In genomic region chr10:8759228-8759627, GRCm38 (mm10) we compare ENCODE assay signal across 9 mouse cellular contexts.
A peak's percentile ranks its signal among the peaks of the same experiment; 100 is the strongest.
DNase-seq lines count a peak whose midpoint lies in the region; ATAC-seq lines count a peak whose summit lies in the region.
"Had no signal": no experiment of that assay in that cellular context is flagged by ENCODE, and none has a peak within 500 bp of the region (broad histone marks: within the 10 kb centered on the region; RNA-seq: fewer than 3 reads in every experiment).

No protein-coding gene starts in this region.

- WGBS in heart, embryonic 13.5 days: 71% methylated on average over 7 of the region's 7 CpGs
- WGBS in forebrain, embryonic 10.5 days: 89% methylated on average over 7 of the region's 7 CpGs

- no peak overlapping the region for H3K4me2 ChIP-seq in heart, embryonic 13.5 days

- peaks cover 13% of the 10 kb centered on the region for H3K36me3 ChIP-seq in heart, embryonic 13.5 days
- H3K36me3 ChIP-seq in megakaryocyte, embryonic 14.5 days (replicated peaks; ENCODE audit: low read length): no peaks in the 10 kb centered on the region
- H3K36me3 ChIP-seq in forebrain, embryonic 10.5 days (replicated peaks): peaks cover 7% of the 10 kb centered on the region; the same call in 1 of the 2 replicates

- DNase-seq in layer of hippocampus, adult 9-11 months: peak; percentile 20
- no peak for DNase-seq in layer of hippocampus, adult 8-10 months (ENCODE audit: low spot score in 2 of 2)
- no peak for DNase-seq in embryo, embryonic 10 days (ENCODE audit: low spot score)
- DNase-seq in forebrain, embryonic 10.5 days (ENCODE audit: extremely low spot score, low spot score): no peak
- DNase-seq in embryo, embryonic 11 days: no peak
- DNase-seq: kidney, adult 9 months had no signal

- H3K4me3 ChIP-seq in heart, embryonic 13.5 days: no peak overlapping the region
- peak overlapping the region; percentile 80 for H3K4me3 ChIP-seq in megakaryocyte, embryonic 14.5 days (replicated peaks)
- no peak overlapping the region for H3K4me3 ChIP-seq in forebrain, embryonic 10.5 days

- H3K27ac ChIP-seq in heart, embryonic 13.5 days (replicated peaks): 0 out of 2 replicates have a peak overlapping the region, but pooled peaks have one; percentile 20
- H3K27ac ChIP-seq in forebrain, embryonic 10.5 days: no peak overlapping the region

- H3K9me3 ChIP-seq in heart, embryonic 13.5 days: no peaks in the 10 kb centered on the region
- H3K9me3 ChIP-seq in megakaryocyte, embryonic 14.5 days: no peaks in the 10 kb centered on the region; the same call in 1 of the 2 replicates
- H3K9me3 ChIP-seq in forebrain, embryonic 10.5 days: no peaks in the 10 kb centered on the region

- H3K4me1 ChIP-seq in heart, embryonic 13.5 days: peaks cover 55% of the 10 kb centered on the region
- peaks cover 10% of the 10 kb centered on the region for H3K4me1 ChIP-seq in megakaryocyte, embryonic 14.5 days
- peaks cover 70% of the 10 kb centered on the region for H3K4me1 ChIP-seq in forebrain, embryonic 10.5 days

- no peaks in the 10 kb centered on the region for H3K27me3 ChIP-seq in heart, embryonic 13.5 days (replicated peaks)
- H3K27me3 ChIP-seq in megakaryocyte, embryonic 14.5 days (replicated peaks): no peaks in the 10 kb centered on the region
- H3K27me3 ChIP-seq in forebrain, embryonic 10.5 days (ENCODE audit: poor library complexity, severe bottlenecking): peaks cover 5% of the 10 kb centered on the region; the same call in 1 of the 2 replicates

- H3K9ac ChIP-seq in heart, embryonic 13.5 days: no peak overlapping the region

- ATAC-seq in common myeloid progenitor, adult 5-6 weeks (replicated peaks; ENCODE audit: low read depth, poor library complexity, severe bottlenecking): peak; percentile 93
- ATAC-seq in heart, embryonic 13.5 days (ENCODE audit: extremely low read depth, insufficient number of reproducible peaks, low FRiP score, low TSS enrichment): no peak
